Mouse (Mus musculus) ovary, adult 2 months (tissue): Measurements from ENCODE around the gene Smg6. TPM values are rescaled to one million over a fixed set of nuclear protein-coding genes. Genes with fewer than 3 reads are reported as not detected.

Experiments
- polyA plus RNA-seq: library from polyadenylated mRNA; depleted of rRNA; stranded (reverse); fragments of >200 nt; gene quantifications from 2 replicates; pipeline ENCODE4 v1.2.3, GENCODE M21; 2012; rRNA removed

Smg6 gene
- polyA plus RNA-seq: 48.3 and 50.4 TPM in 2 replicates

DNA sequence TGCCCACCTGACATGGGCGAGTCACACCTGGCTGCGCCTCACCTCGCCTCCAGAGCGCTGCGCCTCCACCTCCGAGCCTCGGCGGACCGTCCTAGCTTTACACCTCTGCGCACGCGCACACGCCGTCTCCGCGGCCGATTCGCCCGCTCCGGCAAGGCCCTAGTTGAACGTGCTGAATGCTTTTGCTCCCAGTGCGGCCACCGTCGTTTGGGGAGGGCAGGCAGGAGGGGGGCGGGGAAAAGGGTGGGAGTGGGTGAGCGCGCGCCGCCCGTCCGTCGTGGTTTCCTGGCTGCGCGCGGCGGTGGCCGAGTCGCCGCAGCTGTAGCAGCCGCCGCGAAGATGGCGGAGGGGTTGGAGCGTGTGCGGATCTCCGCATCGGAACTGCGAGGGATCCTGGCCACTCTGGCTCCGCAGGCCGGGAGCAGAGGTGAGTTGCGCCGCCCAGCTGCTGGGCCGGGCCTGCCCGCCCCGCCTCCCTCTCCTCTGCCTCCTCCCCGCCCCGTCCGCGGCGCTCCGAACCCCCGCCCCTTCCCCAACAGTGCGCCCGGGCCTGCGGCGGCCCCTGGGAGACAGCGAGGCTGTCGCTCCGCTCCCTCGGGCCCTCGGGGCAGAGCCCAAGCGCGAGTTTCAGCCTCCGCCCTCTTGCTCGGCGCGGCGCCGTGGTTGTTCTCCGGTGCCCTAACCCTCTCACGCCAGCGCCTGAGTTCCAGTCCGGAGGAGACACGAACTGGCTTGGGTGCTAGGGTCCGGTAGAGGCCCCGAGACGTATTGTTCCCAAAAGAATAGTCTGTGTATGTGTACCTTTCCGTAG lies at the start of gene Smg6, which contains the start of gene Srr:
Gene Smg6 (plus strand): TSS at position 247 of the 811 bp plus-strand sequence.
Gene Srr (minus strand): TSS at position 372 of the 811 bp plus-strand sequence.

DNA sequence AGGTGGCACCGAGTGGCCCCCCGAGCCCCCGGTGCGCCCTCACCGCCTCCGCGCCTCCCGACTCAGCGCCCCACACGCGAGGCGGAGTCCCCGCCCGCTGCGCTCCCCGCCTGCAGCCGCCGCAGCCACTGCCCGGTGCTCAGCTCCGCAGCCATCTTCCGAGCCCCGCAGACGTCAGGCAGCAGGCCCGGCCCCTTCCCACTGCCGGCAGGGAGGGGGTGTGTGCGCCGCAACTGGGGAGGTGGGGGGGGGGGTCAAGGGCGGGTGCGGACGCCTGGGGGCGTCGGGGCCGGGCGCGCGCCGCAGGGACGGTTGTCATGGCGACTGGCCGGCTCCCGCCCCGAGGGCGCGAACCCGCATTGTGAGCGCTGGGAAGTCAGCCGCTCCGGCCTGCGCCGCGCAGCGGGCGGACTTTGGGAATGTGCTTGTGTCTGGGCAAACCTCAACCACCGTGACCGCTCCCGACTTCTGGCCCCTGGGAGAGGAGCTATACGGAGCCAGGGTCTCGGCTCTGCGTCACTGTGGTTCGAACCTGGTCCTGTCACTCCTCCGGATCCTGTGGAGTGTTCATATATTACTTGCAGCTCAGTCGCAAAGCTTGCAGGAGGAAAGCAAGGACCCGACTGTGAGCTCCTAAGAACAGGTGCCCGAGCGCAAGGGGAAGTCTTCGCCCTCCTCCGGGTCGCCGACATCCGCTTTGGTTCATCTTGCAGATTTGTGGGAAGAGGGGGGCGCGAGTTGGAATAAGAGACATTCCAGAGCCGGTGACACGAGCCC lies 28.5 kb upstream of the Smg6 start, which contains the start of gene Sgsm2:
Gene Sgsm2 (minus strand): TSS at position 160 of the 777 bp plus-strand sequence.

DNA sequence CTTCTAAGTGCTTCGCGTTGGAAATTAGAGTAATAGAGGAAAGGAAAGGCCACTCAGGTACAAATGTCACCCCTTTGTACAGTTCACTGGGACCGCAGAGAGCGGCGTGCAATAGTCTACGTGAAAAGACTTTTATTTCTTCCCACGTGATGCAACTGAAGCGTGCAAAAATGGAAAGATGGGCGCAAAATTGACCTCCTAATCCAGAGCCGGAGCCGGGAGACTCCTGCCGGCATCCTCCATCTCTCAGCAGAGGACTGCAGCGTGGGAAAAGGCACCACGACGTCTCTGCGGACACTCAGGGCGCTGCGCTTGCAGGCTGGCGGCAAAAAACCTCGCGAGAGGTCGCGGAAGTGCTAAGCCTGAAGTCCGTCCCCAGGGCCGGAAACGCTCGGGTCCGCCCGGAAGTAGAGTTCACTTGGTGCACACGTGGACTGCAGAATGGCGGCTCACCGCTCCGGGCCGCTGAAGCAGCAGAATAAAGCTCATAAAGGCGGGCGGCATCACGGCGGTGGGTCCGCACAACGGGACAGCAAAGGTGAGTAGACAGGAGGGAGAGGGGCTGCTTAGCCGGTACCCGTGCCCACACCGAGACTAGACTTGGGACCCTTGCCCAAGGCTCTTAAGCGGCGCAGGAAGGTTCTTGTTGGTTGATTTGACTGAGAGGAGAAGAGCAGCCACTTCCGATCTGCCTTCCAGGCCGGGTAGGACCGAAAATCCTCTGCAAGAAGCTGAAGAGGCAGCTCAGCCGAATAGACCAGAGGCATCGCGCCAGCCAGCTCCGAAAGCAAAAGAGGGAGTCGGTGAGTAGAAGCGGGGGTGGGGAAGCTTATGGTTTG lies 27.7 kb upstream of the Smg6 start, which contains the start of gene Tsr1:
Gene Tsr1 (plus strand): TSS at position 394 of the 839 bp plus-strand sequence.

DNA sequence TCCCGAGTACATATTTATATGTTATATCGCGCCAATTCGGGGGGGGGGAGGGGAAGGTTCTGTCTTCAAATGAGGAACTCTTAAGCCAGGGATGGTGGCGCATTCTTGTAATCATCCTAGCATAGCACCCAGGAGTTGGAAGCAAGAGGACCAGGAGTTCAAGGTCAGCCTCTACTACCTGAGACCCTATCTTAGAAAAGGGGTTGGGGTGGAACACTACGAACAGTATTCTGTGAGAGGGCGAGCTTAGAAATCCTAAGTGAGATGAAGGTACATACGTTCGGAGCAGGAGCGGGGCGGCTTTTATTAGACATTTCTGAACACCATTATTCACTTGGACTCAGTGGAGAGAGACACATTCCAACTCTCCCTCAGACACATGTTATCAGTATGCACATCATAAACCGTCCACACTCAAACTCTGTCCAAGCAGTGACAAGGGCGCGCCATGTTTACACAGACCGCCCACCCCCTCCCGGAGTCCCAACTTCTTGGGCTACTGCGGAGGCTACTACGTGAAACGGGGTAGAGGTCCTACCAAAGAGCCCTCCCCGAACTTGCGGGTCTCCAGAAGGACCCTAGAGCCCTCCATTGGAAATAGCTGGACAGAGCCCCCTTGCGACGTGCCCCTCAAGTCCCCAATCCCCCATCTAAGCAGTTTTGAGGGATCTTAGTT lies 243.9 kb downstream of the Smg6 start, which contains the start of gene Hic1:
Gene Hic1 (minus strand): TSS at position 115 of the 676 bp plus-strand sequence.

DNA sequence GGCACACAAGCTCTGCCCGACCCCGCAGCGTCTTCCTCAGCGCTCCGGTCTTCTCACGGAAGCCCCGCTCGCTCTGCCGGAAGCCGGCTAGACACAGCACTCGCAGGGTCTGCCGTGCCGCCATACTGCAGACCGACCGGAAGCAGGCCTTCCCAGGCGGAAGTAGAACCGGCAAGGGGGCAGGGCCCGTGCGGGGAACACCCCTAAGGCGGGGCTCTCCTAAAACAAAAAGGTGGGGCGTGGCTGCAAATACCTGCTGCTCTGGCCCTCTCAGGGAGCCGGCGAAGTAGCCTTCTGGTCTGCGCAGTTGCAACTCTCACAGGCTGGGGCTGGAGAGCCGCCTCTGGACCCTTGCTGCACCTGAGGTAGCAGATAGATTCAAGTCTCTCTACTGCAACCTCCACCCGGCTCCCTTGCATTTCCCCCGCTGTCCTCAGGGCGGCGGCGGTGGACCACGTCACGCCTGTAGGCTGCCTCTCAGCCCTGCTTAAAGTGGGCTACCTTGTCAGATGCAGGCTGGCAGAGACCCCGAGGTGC lies 253.1 kb downstream of the Smg6 start, which contains the start of gene Ovca2:
Gene Ovca2 (minus strand): TSS at position 164 of the 537 bp plus-strand sequence.

DNA sequence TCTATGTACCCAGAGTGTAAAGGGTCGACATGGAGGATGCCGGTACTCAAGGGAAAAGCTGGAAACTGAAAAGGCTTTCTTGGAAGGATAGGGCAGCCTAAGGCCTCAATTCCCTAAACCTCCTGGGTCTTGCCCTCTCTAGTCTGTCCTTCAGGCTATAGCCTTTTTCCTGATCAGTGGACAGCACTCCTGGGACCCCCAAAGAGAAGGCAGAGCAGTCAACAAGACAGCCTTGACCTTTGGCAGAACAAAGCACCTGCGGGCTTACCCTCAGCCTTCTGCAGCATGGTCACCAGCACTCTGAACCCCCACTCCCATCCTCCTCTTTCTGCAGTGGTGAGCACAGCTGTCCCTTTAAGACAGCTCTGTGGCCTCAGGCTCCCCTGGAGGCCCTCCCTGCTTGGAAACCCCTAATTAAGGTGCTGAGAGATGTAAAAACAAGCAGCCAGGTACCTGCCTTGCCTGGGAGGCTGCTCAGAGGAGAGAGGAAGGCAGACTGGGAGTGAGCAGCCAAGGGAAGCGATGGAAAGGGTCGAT lies 265.4 kb downstream of the Smg6 start, which contains the start of gene Dph1:
Gene Dph1 (minus strand): TSS at position 337 of the 537 bp plus-strand sequence.

DNA sequence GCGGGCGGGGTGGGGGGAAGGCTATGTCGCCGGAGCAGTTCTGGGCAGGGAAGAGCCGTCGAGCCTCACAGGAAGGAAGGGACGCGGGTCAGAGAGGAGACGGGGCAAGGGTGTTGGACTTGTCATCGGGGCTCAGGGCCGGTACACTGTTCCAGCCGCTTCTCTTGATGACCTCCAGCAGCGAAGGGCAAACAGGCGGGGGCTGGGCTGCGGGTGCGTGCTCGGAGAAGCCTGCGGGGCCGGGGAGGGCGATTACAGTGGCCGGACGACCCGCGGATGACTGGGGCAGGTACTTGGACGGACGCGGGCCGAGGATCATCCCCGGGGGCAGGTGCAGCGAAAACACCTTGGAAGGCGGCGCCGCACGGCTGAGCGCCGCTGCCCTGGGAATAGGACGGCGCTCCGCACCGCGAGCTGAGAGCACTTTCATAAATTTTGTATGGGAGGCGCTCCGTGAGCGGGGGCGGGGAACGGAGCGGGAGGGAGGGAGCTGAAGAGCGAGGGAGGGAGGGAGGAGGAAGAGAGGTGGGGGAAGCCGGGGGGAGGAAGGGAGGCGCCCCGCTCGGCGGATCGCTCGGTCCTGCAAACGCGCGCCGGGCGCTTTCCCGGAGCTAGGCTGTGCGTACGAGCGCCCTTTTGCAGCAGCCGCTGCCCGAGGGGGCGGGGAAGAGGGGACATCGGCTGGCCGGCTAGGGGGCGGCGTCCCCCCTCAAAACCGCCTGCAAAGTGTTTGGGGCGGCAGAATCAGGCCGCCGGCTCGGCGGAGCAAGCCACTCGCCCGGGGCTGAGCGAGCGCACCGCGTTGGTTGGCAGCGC lies 267.8 kb downstream of the Smg6 start, which contains the start of gene Rtn4rl1:
Gene Rtn4rl1 (plus strand): TSS at position 528 of the 816 bp plus-strand sequence.

Other genes starting within 250 kb of the Smg6 start
- 10.7 and 12.3 TPM in 2 replicates for gene Pafah1b1, start 201.2 kb upstream of the Smg6 start, polyA plus RNA-seq
- 4.0 and 6.9 TPM in 2 replicates for gene Mettl16, start 155.0 kb upstream of the Smg6 start, polyA plus RNA-seq
- gene Mnt, start 94.9 kb upstream of the Smg6 start, polyA plus RNA-seq: 22.8 and 31.3 TPM in 2 replicates
- gene Sgsm2, start 28.8 kb upstream of the Smg6 start, polyA plus RNA-seq: 38.5 and 40.1 TPM in 2 replicates
- gene Tsr1, start 27.8 kb upstream of the Smg6 start, polyA plus RNA-seq: 8.5 and 10.3 TPM in 2 replicates
- gene Srr, start 125 bp downstream of the Smg6 start, polyA plus RNA-seq: 4.7 TPM in 2 replicates
- 76.1 and 102 TPM in 2 replicates for gene Hic1, start 243.7 kb downstream of the Smg6 start, polyA plus RNA-seq